Mouse (Mus musculus) layer of hippocampus, adult 2 months (tissue): ENCODE results near the gene Fzd2. TPM values are rescaled to one million over a fixed set of nuclear protein-coding genes. Genes with fewer than 3 reads are reported as not detected.
A peak's percentile ranks its signal among the peaks of the same experiment; 100 is the strongest.
"Not testable (repeated sequence)": the region's sequence is repeated elsewhere in the genome, so short reads cannot be mapped to it uniquely, and the experiment has no call there.

Experiments
- DNase-seq, 2 experiments: peaks; one replicate each; pipeline ENCODE4 v3.0.0; 2022; ENCODE audit warnings: low spot score in 2 of 2
- H3K27ac ChIP-seq: fragments of 200-600 bp; 2 replicates; pipeline ENCODE4 v1.8.1; 2022
- H3K4me3 ChIP-seq: fragments of 200-600 bp; 2 replicates; pipeline ENCODE4 v1.8.1; 2022; ENCODE audit warnings: mild to moderate bottlenecking
- CTCF ChIP-seq: fragments of 200-600 bp; conservative IDR thresholded peaks from 2 replicates; pipeline ENCODE4 v1.8.1; 2022; ENCODE audit warnings: antibody characterized with exemption, mild to moderate bottlenecking, moderate library complexity
- total RNA-seq, 2 experiments: library from RNA; stranded (reverse); gene quantifications; 2 replicates each; pipeline ENCODE4 v1.2.3; 2021

The Fzd2 gene
- total RNA-seq, 2 experiments from 2014 or later = 7.5 to 9.2 TPM

DNA sequence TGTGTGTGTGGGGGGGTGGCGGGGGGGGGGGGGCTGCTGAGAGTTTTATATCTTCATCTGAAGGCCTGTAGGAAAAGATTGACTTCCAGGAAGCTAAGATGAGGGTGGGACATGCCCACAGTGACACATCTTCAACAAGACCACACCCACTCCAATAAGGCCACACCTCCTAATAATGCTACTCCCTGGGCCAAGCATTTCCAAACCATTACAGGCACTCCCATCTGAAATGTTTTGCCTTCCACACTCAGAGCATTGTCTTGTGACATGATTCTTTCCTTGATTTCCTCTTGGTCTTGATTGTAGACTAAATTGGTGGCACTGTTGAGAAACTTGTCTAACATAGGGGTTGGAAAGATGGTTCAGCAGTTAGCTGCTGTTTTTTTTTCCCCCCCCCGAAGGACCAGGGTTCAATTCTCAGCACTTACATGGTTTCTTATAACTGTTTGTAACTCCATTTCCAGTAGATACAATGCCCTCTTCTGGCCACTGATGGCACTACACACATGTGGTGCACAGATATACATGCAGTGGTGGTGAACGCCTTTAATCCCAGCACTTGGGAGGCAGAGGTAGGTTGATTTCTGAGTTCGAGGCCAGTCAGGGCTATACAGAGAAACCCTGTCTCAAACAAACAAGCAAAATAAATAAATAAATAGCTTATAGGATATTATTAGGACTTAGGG lies 17.6 kb upstream of the Fzd2 start:
- Histone ChIP-seq H3K4me3 (no peak overlapping the region), H3K27ac (no peak overlapping the region)
- TF ChIP-seq CTCF = peak; percentile 35
- no peak for DNase-seq

DNA sequence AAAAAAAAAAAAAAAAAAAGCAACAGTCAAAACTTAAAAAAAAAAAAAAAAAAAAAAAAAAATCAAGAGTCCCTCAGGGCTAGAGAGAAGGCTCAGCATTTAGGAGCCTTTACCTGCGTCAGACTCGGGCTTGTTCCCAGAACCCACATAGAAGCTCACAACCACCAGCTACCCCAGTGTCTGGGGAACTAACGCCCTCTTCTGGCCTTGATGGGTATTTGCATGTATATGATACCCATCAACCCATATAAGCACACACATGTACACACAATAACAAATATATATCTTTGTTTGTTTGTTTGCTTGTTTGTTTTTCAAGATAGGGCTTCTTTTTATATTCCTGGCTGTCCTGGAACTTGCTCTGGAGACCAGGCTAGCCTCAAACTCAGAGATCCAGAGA lies 16.6 kb upstream of the Fzd2 start:
- no peak overlapping the region for H3K27ac ChIP-seq
- no peak for DNase-seq
- TF ChIP-seq CTCF = peak; percentile 39; the same call in 1 of the 2 replicates
- H3K4me3 ChIP-seq = no peak overlapping the region

DNA sequence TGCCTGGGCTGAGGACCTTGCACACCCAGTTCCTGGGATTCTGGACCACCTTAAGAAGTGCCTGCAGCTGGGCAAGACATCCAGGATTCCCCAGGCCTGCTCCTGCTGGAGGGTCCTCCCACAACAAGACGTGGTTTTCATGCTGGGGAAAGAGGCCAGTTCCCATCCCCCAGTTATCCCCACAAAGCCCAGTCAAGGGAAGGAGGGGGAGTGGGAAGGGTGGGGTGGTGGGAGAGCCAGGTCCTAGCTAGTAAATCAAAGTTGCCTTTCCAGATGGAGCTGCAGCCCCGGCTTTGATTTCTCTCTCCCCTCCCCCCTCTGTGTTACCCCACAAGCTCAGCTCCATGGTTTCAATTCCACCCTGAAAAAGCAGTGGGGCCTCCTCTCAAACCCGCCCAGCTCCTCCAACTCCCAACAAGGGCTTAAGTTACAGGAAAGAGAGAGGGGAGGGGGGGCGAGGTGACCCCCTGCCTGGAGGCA lies 8.8 kb upstream of the Fzd2 start:
- TF ChIP-seq CTCF = no peak
- Histone ChIP-seq H3K4me3 (no peak overlapping the region), H3K27ac (no peak overlapping the region)
- no peak for DNase-seq

DNA sequence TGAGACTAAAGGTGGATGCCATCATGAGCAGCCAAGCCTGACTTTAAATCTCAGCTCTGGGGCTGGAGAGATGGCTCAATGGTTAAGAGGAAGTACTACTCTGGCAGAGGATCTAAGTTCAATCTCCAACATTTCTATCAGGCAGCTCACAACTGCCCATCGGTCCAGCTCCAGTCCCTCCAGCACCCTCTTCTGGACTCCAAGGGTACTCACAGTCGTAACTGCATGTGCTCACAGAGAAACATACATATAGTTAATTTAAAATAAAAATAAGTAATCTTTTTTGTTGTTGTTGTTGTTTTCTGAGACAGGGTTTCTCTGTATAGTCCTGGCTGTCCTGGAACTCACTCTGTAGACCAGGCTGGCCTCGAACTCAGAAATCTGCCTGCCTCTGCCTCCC lies 4.3 kb upstream of the Fzd2 start:
- peak; percentile 52 for TF ChIP-seq CTCF
- H3K27ac ChIP-seq = no peak overlapping the region
- no peak overlapping the region for H3K4me3 ChIP-seq
- no peak for DNase-seq

DNA sequence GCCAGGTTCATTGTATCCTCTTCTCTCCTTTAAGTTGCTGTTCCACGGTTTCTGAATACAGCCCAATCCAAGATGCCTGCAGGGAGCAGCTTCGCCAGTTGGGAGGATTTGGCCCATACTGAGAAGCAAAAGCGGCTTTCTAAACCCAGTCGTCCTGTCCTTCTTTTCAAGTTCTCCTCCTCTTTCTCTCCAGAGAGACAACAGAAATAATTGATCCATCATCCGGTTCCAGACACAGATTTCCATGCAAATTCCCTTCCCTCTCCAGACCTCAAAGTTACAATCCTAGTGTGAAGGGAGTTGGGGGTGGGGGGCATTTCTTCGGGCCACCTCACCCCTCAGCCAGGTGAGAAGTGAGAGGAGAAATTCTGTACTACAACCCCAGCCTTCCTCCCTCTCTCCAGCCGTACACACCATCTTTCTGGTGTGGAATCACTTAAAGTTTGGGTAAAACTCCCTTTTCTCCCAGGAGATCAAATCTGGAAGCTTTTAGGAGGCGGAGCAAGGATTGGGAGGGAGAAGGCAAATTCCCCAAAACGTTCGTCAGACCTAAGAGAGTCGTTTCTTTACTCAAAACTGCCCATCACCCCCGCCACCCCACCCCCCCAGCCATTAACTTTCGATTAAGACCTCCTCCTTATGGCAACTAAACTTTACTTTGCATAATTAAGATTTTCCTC lies 1.2 kb upstream of the Fzd2 start:
- TF ChIP-seq CTCF = no peak
- Histone ChIP-seq H3K4me3 (peak overlapping the region; percentile 60), H3K27ac (peak overlapping the region; percentile 80)
- no peak for DNase-seq

DNA sequence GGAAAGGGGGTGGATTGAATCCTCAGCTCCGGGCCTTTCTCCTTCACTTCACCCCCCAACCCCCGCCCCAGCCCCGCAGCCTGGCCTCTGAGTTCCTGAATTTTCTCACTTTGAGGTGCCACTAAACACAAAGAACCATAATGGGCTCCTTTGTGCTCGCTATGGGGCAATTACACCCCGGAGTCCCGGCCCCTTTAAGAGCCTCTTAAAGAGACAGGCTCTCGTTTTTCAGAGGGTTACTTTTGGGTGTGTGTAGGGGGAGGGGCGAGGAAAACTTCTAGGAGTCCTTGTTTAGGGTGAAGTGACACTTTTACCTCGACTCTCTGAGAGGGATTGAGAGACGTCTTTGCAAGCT lies 723 bp upstream of the Fzd2 start:
- peak overlapping the region; percentile 80 for H3K27ac ChIP-seq
- H3K4me3 ChIP-seq = peak overlapping the region; percentile 60
- peak in 1 of 2 experiments; percentile 22 for DNase-seq
- no peak for TF ChIP-seq CTCF

DNA sequence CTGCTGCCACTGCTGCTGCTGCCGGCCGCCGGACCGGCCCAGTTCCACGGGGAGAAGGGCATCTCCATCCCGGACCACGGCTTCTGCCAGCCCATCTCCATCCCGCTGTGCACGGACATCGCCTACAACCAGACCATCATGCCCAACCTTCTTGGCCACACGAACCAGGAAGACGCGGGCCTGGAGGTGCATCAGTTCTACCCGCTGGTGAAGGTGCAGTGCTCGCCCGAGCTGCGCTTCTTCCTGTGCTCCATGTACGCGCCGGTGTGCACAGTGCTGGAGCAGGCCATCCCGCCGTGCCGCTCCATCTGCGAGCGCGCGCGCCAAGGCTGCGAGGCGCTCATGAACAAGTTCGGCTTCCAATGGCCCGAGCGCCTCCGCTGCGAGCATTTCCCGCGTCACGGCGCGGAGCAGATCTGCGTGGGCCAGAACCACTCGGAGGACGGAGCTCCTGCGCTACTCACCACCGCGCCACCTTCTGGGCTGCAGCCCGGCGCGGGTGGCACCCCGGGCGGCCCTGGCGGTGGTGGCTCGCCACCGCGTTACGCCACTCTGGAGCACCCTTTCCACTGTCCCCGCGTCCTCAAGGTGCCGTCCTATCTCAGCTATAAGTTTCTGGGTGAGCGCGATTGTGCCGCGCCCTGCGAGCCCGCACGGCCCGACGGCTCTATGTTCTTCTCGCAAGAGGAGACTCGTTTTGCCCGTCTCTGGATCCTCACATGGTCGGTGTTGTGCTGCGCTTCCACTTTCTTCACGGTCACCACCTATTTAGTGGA lies 769 bp downstream of the Fzd2 start:
- Histone ChIP-seq H3K27ac (peak overlapping the region; percentile 47; the same call in 1 of the 2 replicates), H3K4me3 (peak overlapping the region; percentile 60)
- no peak for DNase-seq
- peak; percentile 56 for TF ChIP-seq CTCF

DNA sequence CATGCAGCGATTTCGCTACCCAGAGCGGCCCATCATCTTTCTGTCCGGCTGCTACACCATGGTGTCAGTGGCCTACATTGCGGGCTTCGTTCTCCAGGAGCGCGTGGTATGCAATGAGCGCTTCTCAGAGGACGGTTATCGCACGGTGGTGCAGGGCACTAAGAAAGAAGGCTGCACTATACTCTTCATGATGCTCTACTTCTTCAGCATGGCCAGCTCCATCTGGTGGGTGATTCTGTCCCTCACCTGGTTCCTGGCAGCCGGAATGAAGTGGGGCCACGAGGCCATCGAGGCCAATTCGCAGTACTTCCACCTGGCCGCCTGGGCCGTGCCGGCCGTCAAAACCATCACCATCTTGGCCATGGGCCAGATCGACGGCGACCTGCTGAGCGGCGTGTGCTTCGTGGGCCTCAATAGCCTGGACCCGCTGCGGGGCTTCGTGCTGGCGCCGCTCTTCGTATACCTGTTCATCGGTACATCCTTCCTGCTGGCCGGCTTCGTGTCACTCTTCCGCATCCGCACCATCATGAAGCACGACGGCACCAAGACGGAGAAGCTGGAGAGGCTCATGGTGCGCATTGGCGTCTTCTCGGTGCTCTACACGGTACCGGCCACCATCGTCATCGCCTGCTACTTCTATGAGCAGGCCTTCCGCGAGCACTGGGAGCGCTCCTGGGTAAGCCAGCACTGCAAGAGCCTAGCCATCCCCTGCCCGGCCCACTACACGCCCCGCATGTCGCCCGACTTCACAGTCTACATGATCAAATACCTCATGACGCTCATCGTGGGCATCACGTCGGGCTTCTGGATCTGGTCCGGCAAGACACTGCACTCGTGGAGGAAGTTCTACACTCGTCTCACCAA lies 1.6 kb downstream of the Fzd2 start:
- peak overlapping the region; percentile 60 for H3K4me3 ChIP-seq
- no peak for TF ChIP-seq CTCF
- no peak overlapping the region for H3K27ac ChIP-seq
- no peak for DNase-seq

DNA sequence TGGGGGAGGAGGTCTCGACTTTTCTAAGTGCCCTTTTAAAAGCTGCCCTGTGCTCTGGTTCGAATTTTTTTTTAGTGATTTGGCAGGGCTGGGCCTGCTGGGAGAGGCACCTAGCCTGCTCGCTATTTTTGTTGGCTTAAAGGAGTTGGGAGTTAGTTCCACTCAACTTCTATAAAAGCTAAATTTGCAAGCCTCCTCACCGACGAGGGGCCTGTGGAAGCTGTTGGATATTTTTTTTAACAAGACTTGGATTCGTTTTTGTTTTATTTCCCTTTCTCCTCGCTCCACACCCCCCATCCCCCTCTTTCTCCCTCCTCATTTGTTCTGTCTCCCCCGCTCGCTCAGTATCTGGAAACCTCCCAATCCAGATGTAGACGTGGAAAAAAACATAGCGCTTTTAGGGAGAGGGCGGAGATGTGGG lies 2.6 kb downstream of the Fzd2 start:
- H3K4me3 ChIP-seq = peak overlapping the region; percentile 60
- peak overlapping the region; percentile 23; the same call in 1 of the 2 replicates for H3K27ac ChIP-seq
- no peak for DNase-seq
- no peak for TF ChIP-seq CTCF

DNA sequence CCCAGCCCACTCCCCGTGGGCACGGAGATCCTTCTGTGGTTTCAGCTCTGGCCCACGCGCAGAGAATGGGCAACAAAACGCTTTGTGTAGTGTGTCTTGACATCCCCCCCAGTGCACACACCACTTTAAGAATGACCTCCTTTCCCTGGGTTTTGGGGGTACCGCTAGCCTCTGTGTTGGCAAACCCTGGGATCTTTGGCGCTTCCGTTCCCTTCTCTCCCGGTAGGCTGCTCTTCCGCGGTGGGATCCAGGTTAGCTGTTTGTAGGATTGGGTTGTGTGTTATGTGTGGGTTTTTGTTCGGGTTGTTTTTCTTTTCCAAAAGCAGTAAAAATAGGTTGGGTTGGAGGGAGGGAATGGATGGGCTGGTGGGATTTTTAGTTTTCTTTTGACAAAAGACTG lies 3.0 kb downstream of the Fzd2 start:
- H3K27ac ChIP-seq = peak overlapping the region; percentile 23; the same call in 1 of the 2 replicates
- peak overlapping the region; percentile 60; the same call in 1 of the 2 replicates for H3K4me3 ChIP-seq
- not testable (repeated sequence) for DNase-seq

DNA sequence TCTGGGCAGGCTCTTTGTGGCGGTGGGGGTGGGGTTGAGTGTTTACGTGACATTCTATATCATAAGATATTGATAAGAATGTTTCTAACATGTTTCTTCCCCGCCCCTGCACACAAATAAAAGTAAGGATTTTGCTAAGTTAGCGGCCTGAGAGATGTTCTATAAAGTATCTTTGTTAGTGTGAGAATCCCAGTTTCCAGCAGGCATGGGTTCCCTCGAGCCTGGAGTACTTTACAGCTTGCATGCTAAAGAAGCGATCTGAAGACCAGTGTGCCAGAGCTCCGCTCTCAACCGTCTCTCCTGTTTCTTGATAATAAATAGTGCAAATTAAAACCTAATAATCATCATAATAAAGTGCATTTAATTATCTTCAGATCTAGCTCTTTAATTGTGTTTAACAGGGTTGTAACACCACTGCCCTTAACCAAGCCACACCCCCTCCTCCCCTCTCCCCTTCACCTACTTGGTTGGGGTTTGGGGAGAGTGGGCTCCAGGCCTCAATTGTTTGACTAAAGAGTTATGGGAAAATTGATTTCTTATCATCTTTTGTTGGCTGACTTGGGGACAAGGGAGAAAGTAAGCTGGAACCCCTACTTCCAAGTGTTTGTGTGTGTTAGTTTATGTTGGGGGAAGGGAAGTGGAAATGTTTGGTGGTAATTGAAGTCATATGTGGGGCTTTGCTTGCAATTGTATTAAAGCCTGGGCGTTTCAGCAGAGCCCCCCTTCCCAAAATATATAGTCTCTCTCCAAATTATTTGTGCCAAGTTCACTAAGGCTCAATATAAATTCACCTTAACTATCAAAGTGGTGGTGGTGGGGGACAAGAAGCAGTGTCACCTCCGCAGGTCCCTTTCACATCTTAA lies 3.7 kb downstream of the Fzd2 start:
- Histone ChIP-seq H3K27ac (no peak overlapping the region), H3K4me3 (no peak overlapping the region; the same call in 1 of the 2 replicates)
- no peak for DNase-seq
- TF ChIP-seq CTCF = no peak
